Mouse (Mus musculus): ENCODE measurements at regions not wholly inside any gene's neighbourhood (a gene's known extent, or its start where the extent isn't known, plus 50 kb on each side); places are given as distances from the start of the nearest gene placed in this dataset.
"Not testable (repeated sequence)": the region's sequence is repeated elsewhere in the genome, so short reads cannot be mapped to it uniquely, and the experiment has no call there.

DNA sequence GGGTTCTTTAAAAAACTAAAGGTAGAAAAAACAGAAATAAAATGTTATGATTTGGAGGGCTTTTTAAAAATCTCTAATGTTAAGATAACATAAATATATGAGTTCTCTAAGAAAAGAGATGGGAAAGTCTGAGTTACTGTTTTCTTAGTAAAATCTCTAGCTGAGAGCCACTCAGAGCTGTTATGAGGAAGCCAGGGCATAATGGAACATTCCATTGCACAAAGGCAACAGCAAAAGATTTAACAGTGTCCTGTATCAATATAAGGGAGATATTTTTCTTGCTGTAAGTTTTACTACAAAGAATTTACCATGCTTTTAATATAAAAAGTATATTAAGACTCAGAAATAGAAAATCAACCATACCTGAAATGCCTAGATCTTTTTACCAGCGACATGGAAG lies 82.9 kb upstream of the Rfc3 start:
- DNase-seq = no peak

DNA sequence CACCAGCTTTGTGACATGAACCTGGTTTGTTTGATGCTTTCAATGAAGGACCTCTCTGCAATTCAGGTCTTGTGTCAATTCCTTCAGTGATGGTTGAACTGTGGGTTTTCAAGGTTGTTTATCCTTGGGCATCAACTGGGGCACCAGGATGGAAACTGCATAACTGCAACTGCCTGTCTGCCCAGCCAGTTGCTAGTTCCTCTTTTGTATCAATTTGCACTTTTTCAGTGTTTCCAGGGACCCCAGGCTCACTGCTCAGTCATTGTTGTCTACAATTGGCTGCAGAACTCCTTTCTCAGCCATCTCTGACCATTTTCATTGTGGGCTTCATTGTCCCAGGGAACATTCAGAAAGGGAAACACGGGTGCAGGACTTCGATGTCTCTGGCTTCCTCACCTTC lies 74.6 kb upstream of the Rfc3 start:
- no peak for DNase-seq

DNA sequence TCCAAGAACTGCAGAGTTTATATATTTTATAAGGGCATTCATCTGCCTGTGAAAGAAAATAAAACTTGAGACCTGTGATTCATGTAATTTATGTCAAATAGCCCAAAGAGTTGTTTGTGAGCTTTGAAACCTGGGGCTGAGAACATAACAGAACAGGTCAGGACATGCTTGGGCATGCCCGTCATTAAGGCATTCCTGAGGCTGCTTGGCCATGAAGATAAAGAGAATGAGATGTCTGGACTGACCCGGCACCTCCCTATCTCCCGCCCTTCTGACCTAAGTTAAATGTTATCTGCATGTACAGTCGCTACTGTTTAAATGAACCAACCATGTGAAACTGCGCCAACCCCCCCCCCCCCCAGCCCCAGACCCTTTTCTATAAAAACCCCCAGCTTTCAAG lies 73.4 kb upstream of the Rfc3 start:
- not testable (repeated sequence) for DNase-seq

DNA sequence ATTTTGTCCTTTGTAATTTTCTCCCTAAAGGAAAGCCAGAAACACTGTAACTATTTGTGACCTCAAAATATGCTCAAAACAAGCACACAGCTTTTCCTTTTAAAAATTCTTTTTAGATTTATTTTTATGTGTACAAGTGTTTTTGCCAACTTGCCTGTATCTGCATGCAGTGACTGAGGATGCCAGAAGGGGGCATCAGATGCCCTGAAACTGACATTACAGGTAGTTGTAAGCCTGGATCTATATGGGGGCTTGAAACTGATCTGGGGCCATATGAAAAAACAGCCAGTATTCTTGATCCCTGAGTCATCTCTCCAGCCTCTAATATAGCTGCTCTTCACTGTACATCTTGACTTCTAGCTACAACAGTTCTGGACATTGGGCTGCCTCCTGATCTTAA lies 71.4 kb upstream of the Rfc3 start:
- DNase-seq = no peak

DNA sequence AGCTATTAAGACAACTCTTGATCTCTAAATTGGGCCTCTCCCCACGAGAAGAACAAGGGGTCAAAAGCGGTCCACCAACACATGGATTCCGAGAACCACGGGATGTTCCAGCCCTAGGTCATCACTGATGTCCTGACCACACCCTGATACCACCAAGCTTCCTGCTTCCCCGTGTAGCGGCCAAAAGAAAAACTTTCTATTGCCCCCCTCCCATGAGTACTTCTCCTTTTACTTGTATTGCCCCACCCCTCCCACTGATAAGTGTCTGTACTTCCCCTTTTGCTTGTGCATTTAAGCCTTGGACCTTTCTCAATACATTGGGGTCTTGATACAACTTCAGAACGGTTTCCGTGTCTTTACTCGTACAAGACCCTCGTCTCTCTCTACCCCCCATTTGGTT lies 68.7 kb upstream of the Rfc3 start:
- not testable (repeated sequence) for DNase-seq

DNA sequence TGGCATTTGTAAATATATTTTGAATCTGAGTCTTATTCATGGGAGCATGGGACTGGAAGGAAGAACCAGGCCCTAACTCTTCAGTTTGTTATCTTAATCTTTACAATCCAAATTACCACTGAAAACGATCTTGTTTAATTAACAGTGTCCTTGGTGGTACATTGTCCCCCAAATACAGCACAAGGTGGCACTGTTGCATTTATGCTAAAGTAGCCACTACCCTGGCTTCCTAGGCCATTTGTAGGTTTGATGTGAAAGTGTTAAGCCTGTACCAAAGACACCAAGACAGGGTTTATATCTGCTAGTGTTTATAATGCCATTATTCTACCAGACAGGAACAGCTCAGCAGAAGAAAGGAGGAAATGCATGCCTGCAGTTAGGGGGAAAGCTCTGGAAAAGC lies 66.9 kb upstream of the Rfc3 start:
- no peak for DNase-seq

DNA sequence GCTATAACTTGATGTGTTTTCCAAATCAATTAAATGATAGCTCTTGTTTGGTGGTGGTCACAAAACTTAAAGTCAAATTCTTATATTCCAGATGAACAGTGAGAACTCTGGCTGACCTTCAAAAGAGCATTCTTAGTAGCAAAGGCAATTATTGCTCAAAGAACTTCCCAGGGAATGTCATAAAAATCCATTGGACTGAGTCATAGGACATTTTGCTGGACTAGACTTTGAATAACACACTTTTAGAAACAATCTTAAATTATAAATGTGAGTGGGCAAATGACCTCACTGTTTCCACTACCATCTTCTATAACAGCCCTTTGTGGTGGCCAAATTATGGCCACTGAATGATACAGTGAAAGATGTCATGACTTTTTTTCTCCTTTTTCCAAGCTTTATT lies 54.2 kb upstream of the Rfc3 start:
- DNase-seq = peak; percentile 3

DNA sequence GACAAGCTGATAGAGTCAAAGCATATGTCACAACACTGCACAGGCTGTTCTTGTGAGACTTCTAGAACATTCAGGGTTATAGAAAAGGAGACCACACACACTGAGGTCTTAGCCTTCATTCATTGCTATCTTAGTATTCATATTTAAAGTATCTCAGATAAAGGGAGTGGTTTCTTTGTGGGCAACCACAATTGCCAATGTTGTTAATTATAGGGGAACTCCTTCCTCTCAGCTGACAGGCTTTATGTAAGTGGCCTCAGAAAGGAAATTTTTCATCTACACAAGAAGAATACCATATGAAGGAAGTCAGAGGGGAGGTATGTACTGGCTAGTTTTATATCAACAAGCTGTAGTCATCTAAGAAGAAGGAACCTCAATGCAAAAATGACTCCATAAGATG lies 53.0 kb upstream of the Rfc3 start:
- no peak for DNase-seq
